Mouse (Mus musculus) neural tube, embryonic 13.5 days (tissue): Measurements from ENCODE around the gene Nr6a1. TPM values are rescaled to one million over a fixed set of nuclear protein-coding genes. Genes with fewer than 3 reads are reported as not detected.
A peak's percentile ranks its signal among the peaks of the same experiment; 100 is the strongest.

ENCODE experiments used
- ATAC-seq: fragments of 200-750 bp; cut with Nextera tagmentation; 2 replicates; pipeline ENCODE4 v1.8.0; 2017; ENCODE audit warnings: low read depth, mild to moderate bottlenecking, moderate TSS enrichment, moderate library complexity
- H3K27ac ChIP-seq: fragments of 300-500 bp; sonication (generic); replicated peaks from 2 replicates; pipeline ENCODE4 v1.5.1; 2015; ENCODE audit warnings: moderate library complexity, mild to moderate bottlenecking, inconsistent platforms
- H3K27me3 ChIP-seq: fragments of 300-500 bp; sonication (generic); 2 replicates; pipeline ENCODE4 v1.6.1; 2015; ENCODE audit warnings: mild to moderate bottlenecking, inconsistent platforms
- H3K36me3 ChIP-seq: fragments of 300-500 bp; sonication (generic); 2 replicates; pipeline ENCODE4 v1.6.1; 2015; ENCODE audit warnings: mild to moderate bottlenecking, inconsistent platforms
- H3K4me1 ChIP-seq: fragments of 300-500 bp; sonication (generic); replicated peaks from 2 replicates; pipeline ENCODE4 v1.6.1; 2015; ENCODE audit warnings: inconsistent platforms
- H3K4me2 ChIP-seq: fragments of 300-500 bp; sonication (generic); 2 replicates; pipeline ENCODE4 v1.6.1; 2015; ENCODE audit warnings: inconsistent platforms, mild to moderate bottlenecking, moderate library complexity
- H3K4me3 ChIP-seq: fragments of 300-500 bp; sonication (generic); 2 replicates; pipeline ENCODE4 v1.5.1; 2015; ENCODE audit warnings: mild to moderate bottlenecking, inconsistent platforms
- H3K9ac ChIP-seq: fragments of 300-500 bp; sonication (generic); 2 replicates; pipeline ENCODE4 v1.6.1; 2015; ENCODE audit warnings: moderate library complexity, mild to moderate bottlenecking, inconsistent platforms
- H3K9me3 ChIP-seq: fragments of 300-500 bp; sonication (generic); 2 replicates; pipeline ENCODE4 v1.6.1; 2016; ENCODE audit warnings: inconsistent platforms
- WGBS: fragments of 180-500 bp; shearing (Covaris S2); methylation state at CpG from one replicate; pipeline ENCODE4 v1.1.7; 2015; 5-methylcytosine and 5-hydroxymethylcytosine counted together
- polyA plus RNA-seq: library from polyadenylated mRNA; unstranded; fragments of >200 nt; fragmentation: Nextera tagmentation; extraction: Ambion mirVana; gene quantifications from 2 replicates; pipeline ENCODE4 v1.2.1, GENCODE M21; 2015

Nr6a1 gene
- polyA plus RNA-seq, 1 experiment from 2014 or later, result 2.9 TPM

DNA sequence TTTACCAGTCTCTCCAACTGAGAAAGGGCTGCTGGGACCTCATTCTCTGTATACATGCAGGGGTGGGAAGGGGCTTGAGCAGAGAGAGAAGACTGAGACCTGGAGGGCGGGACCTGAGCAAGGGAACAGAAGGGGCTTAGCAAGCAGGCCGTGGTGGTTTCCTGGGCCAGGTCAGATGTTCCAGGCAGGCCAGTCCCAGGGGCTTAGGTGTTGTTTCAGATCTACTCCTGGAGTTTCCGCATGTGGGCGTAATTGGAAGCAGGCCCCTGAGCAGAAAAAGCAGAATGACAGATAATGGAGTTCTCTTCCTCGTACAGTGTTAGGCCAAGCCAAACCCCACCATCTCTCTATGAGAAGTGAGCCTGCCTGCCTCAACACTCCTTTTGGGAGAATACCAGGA lies 7.4 kb upstream of the Nr6a1 start:
- H3K4me2 ChIP-seq, result peak overlapping the region; percentile 80
- no peaks in the 10 kb centered on the region for H3K27me3 ChIP-seq
- no peak overlapping the region for H3K4me3 ChIP-seq
- H3K9me3 ChIP-seq, result no peaks in the 10 kb centered on the region
- H3K36me3 ChIP-seq, result no peaks in the 10 kb centered on the region
- H3K27ac ChIP-seq, result no peak overlapping the region
- 70% methylated on average over 5 of the region's 5 CpGs for WGBS
- H3K9ac ChIP-seq, result peak overlapping the region; percentile 23
- no peak for ATAC-seq
- peaks cover 27% of the 10 kb centered on the region for H3K4me1 ChIP-seq

DNA sequence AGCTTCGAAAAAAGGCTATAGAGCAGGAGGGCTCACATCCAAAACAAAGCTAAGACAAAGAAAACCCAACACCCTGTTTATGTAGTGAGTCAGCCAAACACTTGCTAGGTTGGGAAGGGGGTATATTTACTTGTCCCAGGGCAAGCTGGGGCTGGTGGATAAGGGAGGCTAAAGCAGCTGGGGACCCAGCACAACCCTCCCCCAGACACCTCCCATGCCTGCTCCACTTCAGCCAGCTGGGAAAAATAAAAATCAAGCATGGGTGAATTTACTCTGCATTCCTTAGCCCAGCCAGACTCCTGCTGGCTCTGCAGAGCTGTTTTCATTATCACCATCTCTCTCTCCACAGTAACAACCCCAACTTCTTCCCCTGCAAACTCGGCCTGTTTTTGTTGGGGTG lies 6.4 kb upstream of the Nr6a1 start:
- Histone ChIP-seq H3K27me3 (no peaks in the 10 kb centered on the region), H3K9ac (peak overlapping the region; percentile 22; the same call in 1 of the 2 replicates), H3K4me2 (peak overlapping the region; percentile 80), H3K4me1 (peaks cover 27% of the 10 kb centered on the region), H3K9me3 (no peaks in the 10 kb centered on the region), H3K36me3 (no peaks in the 10 kb centered on the region), H3K4me3 (0 out of 2 replicates have a peak overlapping the region, but pooled peaks have one; percentile 3), H3K27ac (peak overlapping the region; percentile 19; the same call in 1 of the 2 replicates)
- no peak for ATAC-seq
- 21% methylated on average over 2 of the region's 2 CpGs for WGBS

- 7% methylated on average over 32 of the region's 32 CpGs for WGBS
- ATAC-seq, result peak; percentile 55
- peaks cover 27% of the 10 kb centered on the region for H3K4me1 ChIP-seq
Observed at GRCm38 (mm10) chr2:38931851-38932667, 4.6 kb upstream of the Nr6a1 start, which contains the start of gene Olfml2a. Olfml2a (plus strand) TSS chr2:38931978.

GRCm38 (mm10) chr2:38930269-38930668 lies 2.8 kb upstream of the Nr6a1 start:
- 51% methylated on average over 2 of the region's 2 CpGs for WGBS
- ATAC-seq, result no peak
- no peak overlapping the region for H3K4me3 ChIP-seq

More at GRCm38 (mm10) chr2:38931851-38932667, 4.6 kb upstream of the Nr6a1 start, which contains the start of gene Olfml2a:
- H3K27ac ChIP-seq, result 0 out of 2 replicates have a peak within 1 kb of the TSS, but pooled peaks have one; percentile 5
- H3K4me2 ChIP-seq, result peak within 1 kb of the TSS; percentile 80
- peak within 1 kb of the TSS; percentile 45 for H3K4me3 ChIP-seq
- H3K9ac ChIP-seq, result peak within 1 kb of the TSS; percentile 70
- H3K9me3 ChIP-seq, result no peaks in the 10 kb centered on the region
- no peaks in the 10 kb centered on the region for H3K36me3 ChIP-seq
- no peaks in the 10 kb centered on the region for H3K27me3 ChIP-seq

DNA sequence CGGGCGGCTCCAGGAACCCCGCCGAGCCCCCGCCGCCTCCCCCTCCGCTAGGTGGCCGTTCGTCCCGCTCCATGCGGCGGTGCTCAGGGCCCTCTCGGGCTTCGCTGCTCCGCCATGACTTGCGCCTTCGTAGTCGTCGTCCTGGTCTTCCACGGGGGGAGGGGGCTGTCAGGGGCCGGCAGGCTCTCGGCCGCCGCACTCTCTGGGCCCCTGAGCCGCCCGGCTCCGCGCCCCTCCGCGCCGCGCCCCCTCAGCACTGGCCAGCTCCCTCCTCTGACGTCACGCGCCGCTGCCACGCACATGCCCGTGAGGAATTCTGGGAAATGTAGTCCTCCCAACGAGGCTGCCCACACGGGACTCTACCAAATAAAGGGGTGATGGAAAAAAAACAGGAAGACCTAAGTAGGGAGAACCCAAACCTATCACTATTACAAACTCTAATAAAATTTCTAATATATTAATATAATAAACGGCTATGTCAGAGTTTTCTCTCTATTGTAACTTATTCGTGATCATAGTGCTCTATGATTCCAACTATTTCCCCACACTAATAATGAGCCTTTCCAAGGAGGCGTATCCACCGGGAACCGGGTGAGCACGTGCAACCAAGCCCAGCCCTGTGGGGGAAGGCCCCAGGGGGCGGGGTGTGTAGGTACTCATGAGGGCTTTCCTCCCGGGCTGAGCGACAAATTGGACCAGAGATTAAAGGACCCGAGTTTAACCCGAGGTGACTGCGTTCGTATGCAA lies 1.2 kb downstream of the Nr6a1 start:
- WGBS, result under 1% methylated on average over 45 of the region's 53 CpGs
- H3K9ac ChIP-seq, result peak overlapping the region; percentile 89
- H3K36me3 ChIP-seq, result no peaks in the 10 kb centered on the region
- H3K27ac ChIP-seq, result peak overlapping the region; percentile 81
- peak; percentile 92 for ATAC-seq
- peaks cover 32% of the 10 kb centered on the region for H3K4me1 ChIP-seq
- no peaks in the 10 kb centered on the region for H3K27me3 ChIP-seq
- H3K4me3 ChIP-seq, result peak overlapping the region; percentile 97
- no peaks in the 10 kb centered on the region for H3K9me3 ChIP-seq
- peak overlapping the region; percentile 78 for H3K4me2 ChIP-seq

More at GRCm38 (mm10) chr2:38930269-38930668, 2.8 kb upstream of the Nr6a1 start:
- H3K9me3 ChIP-seq, result no peaks in the 10 kb centered on the region
- no peaks in the 10 kb centered on the region for H3K36me3 ChIP-seq
- no peak overlapping the region for H3K4me2 ChIP-seq
- no peak overlapping the region for H3K9ac ChIP-seq
- H3K27ac ChIP-seq, result no peak overlapping the region
- no peaks in the 10 kb centered on the region for H3K27me3 ChIP-seq
- H3K4me1 ChIP-seq, result peaks cover 31% of the 10 kb centered on the region

DNA sequence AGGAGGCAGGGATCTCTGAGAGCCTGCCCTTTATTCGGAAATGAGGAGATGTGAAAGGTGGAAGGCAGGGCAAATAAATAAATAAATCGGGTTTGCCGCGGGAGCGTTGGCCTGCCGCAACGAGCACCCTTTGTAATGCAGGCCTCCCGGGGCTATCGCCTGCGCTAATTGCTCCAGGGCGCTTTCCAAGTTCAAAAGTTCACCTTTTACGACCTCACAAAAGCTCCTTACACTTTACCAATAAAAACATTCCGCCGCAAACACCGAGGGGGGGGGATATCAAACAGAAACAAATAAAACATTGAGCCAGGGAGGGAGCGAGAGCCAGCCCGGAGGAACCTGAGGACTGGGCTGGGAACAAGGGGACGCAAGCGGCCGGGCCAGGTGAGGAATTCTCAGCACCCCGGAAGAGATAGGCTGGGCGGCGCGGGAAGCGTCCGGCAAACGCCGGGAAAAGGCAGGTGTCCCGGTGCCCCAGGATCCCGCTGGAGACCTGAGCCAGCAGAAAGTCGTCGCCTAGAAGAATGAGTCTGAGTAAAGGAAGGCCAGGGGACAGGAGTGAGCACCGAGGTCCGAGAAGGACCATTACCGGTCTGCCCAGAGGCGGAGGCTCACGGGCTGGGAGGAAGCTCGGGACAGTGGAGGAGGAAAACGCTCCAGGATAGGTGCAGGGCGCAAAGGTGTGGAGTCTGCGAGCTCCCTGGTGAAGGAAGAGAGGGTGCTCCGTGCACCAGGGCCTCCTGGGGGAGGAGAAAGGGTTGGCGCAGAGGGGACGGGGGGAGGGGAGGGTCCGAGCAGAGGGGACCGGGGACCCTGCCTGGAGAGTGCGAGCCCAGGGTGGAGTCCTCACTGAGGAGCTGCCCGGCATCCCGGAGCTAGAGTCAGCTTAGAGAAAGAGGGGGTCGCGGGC lies 2.1 kb downstream of the Nr6a1 start:
- Histone ChIP-seq H3K9ac (peak overlapping the region; percentile 89), H3K27me3 (no peaks in the 10 kb centered on the region), H3K27ac (peak overlapping the region; percentile 81), H3K9me3 (no peaks in the 10 kb centered on the region), H3K4me2 (peak overlapping the region; percentile 78), H3K4me1 (peaks cover 33% of the 10 kb centered on the region), H3K4me3 (peak overlapping the region; percentile 97), H3K36me3 (no peaks in the 10 kb centered on the region)
- ATAC-seq, result peak; percentile 79
- WGBS, result under 1% methylated on average over 49 of the region's 51 CpGs

DNA sequence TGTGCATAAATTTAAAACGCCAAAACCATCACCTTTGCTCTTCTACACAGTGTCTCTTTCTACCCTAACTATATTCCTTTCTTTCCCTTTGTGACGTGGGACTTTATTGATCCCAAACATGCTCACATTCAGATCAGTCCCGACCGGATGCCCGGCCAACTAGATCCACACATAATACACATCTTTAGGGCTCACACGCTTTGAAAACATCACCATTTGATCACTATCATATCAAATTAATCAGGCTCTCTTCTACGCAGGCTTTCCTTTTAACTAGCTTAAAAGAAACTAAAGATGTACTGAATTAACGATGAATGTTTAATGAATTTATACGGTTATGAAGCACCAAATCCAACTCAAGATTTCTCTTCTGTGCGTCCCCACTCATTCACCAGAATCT lies 2.9 kb downstream of the Nr6a1 start:
- ATAC-seq, result no peak
- H3K27me3 ChIP-seq, result no peaks in the 10 kb centered on the region
- 2% methylated on average over 10 of the region's 10 CpGs for WGBS
- no peaks in the 10 kb centered on the region for H3K9me3 ChIP-seq
- H3K4me3 ChIP-seq, result peak overlapping the region; percentile 97
- H3K4me2 ChIP-seq, result peak overlapping the region; percentile 78
- H3K27ac ChIP-seq, result 0 out of 2 replicates have a peak overlapping the region, but pooled peaks have one; percentile 81
- H3K36me3 ChIP-seq, result no peaks in the 10 kb centered on the region
- peak overlapping the region; percentile 89 for H3K9ac ChIP-seq
- peaks cover 33% of the 10 kb centered on the region for H3K4me1 ChIP-seq

DNA sequence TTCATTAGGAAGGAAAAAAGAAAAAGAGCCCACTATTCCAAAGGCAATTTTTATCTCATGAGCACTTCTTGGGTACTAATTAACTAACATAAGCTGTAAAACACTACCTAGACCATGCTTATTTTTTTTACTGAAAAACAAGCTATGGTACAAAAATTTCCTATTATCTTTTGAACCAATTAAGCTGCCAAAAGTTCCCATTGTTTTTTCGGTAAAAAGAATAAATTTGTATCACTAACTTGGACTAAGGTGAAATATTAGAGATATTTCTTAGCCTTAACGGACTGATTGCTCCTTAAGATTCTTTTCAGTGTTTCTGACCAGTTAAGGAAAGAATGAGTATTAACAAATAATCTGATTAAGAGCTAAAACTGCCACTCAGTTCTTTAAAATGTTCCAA lies 3.6 kb downstream of the Nr6a1 start:
- Histone ChIP-seq H3K36me3 (no peaks in the 10 kb centered on the region), H3K9me3 (no peaks in the 10 kb centered on the region), H3K4me3 (peak overlapping the region; percentile 97; the same call in 1 of the 2 replicates), H3K4me1 (peaks cover 33% of the 10 kb centered on the region), H3K4me2 (peak overlapping the region; percentile 78), H3K27me3 (no peaks in the 10 kb centered on the region), H3K27ac (no peak overlapping the region), H3K9ac (no peak overlapping the region)
- no peak for ATAC-seq
- 35% methylated on average over 2 of the region's 2 CpGs for WGBS

- no peak overlapping the region for H3K27ac ChIP-seq
- WGBS, result 12% methylated on average over 3 of the region's 3 CpGs
- H3K4me1 ChIP-seq, result peaks cover 33% of the 10 kb centered on the region
- ATAC-seq, result no peak
- H3K4me3 ChIP-seq, result no peak overlapping the region
- no peak overlapping the region for H3K9ac ChIP-seq
- peak overlapping the region; percentile 29 for H3K4me2 ChIP-seq
- H3K27me3 ChIP-seq, result no peaks in the 10 kb centered on the region
- H3K9me3 ChIP-seq, result no peaks in the 10 kb centered on the region
- no peaks in the 10 kb centered on the region for H3K36me3 ChIP-seq
Observed at GRCm38 (mm10) chr2:38923471-38923870, 4.0 kb downstream of the Nr6a1 start.

- ATAC-seq, result no peak
- Histone ChIP-seq H3K27me3 (no peaks in the 10 kb centered on the region), H3K36me3 (no peaks in the 10 kb centered on the region), H3K4me3 (no peak overlapping the region), H3K4me1 (peaks cover 37% of the 10 kb centered on the region), H3K27ac (no peak overlapping the region), H3K9ac (no peak overlapping the region), H3K9me3 (no peaks in the 10 kb centered on the region), H3K4me2 (no peak overlapping the region)
- WGBS, result 4% methylated on average over 1 of the region's 1 CpGs
Observed at GRCm38 (mm10) chr2:38921374-38921773, 6.1 kb downstream of the Nr6a1 start.

- H3K36me3 ChIP-seq, result no peaks in the 10 kb centered on the region
- no peak overlapping the region for H3K27ac ChIP-seq
- no peak for ATAC-seq
- no peaks in the 10 kb centered on the region for H3K27me3 ChIP-seq
- H3K9me3 ChIP-seq, result no peaks in the 10 kb centered on the region
- H3K4me1 ChIP-seq, result peaks cover 31% of the 10 kb centered on the region
- WGBS, result 15% methylated on average over 4 of the region's 4 CpGs
- no peak overlapping the region for H3K9ac ChIP-seq
- H3K4me2 ChIP-seq, result no peak overlapping the region
- no peak overlapping the region for H3K4me3 ChIP-seq
Observed at GRCm38 (mm10) chr2:38916947-38917691, 10.4 kb downstream of the Nr6a1 start.
